Mouse (Mus musculus) MEL (cell line): Measurements from ENCODE around the gene Tnxb. TPM values are rescaled to one million over a fixed set of nuclear protein-coding genes. Genes with fewer than 3 reads are reported as not detected.

ENCODE experiments used
- DNase-seq: peaks from one replicate; pipeline ENCODE4 v3.0.0; 2011; ENCODE audit warnings: low read depth, low spot score
- H3K27ac ChIP-seq: 2 replicates; pipeline ENCODE4 v1.5.1; 2012; ENCODE audit warnings: low read depth, mild to moderate bottlenecking, control low read depth, low read length, moderate library complexity; ENCODE audit not compliant: control insufficient read depth
- H3K27me3 ChIP-seq, 2 experiments: fragments of 150-350 bp in 1 of 2; sonication (generic) in 1 of 2; 2 replicates each; pipeline ENCODE4 v1.6.1; 2012; ENCODE audit warnings: low read length in 2 of 2, mild to moderate bottlenecking in 2 of 2, improper control_type of control experiment in 1 of 2, moderate library complexity in 1 of 2; ENCODE audit not compliant: insufficient read depth in 2 of 2, control insufficient read depth in 1 of 2
- H3K36me3 ChIP-seq, 2 experiments: 2 replicates each; pipeline ENCODE4 v1.6.1; 2012 to 2014; ENCODE audit warnings: low read length in 2 of 2, improper control_type of control experiment in 1 of 2, inconsistent platforms in 1 of 2, mild to moderate bottlenecking in 1 of 2; ENCODE audit not compliant: insufficient read depth in 2 of 2, control insufficient read depth in 1 of 2
- H3K4me1 ChIP-seq, 2 experiments: fragments of 150-350 bp in 1 of 2; sonication (generic) in 1 of 2; 2 replicates each; pipeline ENCODE4 v1.6.1; 2012; ENCODE audit warnings: low read length in 2 of 2, improper control_type of control experiment in 1 of 2, mild to moderate bottlenecking in 1 of 2; ENCODE audit not compliant: insufficient read depth in 2 of 2, control insufficient read depth in 1 of 2
- H3K4me3 ChIP-seq, 2 experiments: fragments of 150-350 bp in 1 of 2; sonication (generic) in 1 of 2; 2 replicates each; pipeline ENCODE4 v1.5.1; 2012; ENCODE audit warnings: low read depth in 2 of 2, low read length in 2 of 2, mild to moderate bottlenecking in 2 of 2, moderate library complexity in 2 of 2, control low read depth in 1 of 2, improper control_type of control experiment in 1 of 2; ENCODE audit not compliant: control insufficient read depth in 1 of 2, insufficient read depth in 1 of 2
- H3K79me2 ChIP-seq: 2 replicates; pipeline ENCODE4 v1.6.1; 2012; ENCODE audit warnings: mild to moderate bottlenecking, low read length, moderate library complexity; ENCODE audit not compliant: control insufficient read depth, poor library complexity, insufficient read depth
- H3K9ac ChIP-seq: 2 replicates; pipeline ENCODE4 v1.6.1; 2012; ENCODE audit warnings: low read depth, mild to moderate bottlenecking, control low read depth, low read length, moderate library complexity; ENCODE audit not compliant: control insufficient read depth, poor library complexity, severe bottlenecking
- H3K9me3 ChIP-seq: fragments of 150-350 bp; sonication (generic); replicated peaks from 2 replicates; pipeline ENCODE4 v1.6.1; 2012; ENCODE audit warnings: mild to moderate bottlenecking, low read length, improper control_type of control experiment, moderate library complexity; ENCODE audit not compliant: insufficient read depth
- BHLHE40 ChIP-seq: IDR thresholded peaks from 2 replicates; pipeline ENCODE4 v1.6.1; 2012; ENCODE audit warnings: low read depth, mild to moderate bottlenecking, inconsistent platforms, low read length, improper control_type of control experiment, borderline replicate concordance
- CHD1 ChIP-seq: IDR thresholded peaks from 2 replicates; pipeline ENCODE4 v1.6.1; 2012; ENCODE audit warnings: low read depth, mild to moderate bottlenecking, inconsistent platforms, low read length, improper control_type of control experiment
- ELF1 ChIP-seq: IDR thresholded peaks from 2 replicates; pipeline ENCODE4 v1.6.1; 2014; ENCODE audit warnings: low read depth, mild to moderate bottlenecking, inconsistent platforms, low read length, improper control_type of control experiment, moderate library complexity
- EP300 ChIP-seq, 2 experiments: IDR thresholded peaks; 2 replicates each; pipeline ENCODE4 v1.6.1; 2011; ENCODE audit warnings: improper control_type of control experiment in 2 of 2, low read length in 2 of 2, low read depth in 1 of 2, mild to moderate bottlenecking in 1 of 2
- GATA1 ChIP-seq: IDR thresholded peaks from 2 replicates; pipeline ENCODE4 v1.6.1; 2011; ENCODE audit warnings: low read depth, low read length, improper control_type of control experiment
- HCFC1 ChIP-seq: IDR thresholded peaks from 2 replicates; pipeline ENCODE4 v1.6.1; 2012; ENCODE audit warnings: low read depth, mild to moderate bottlenecking, inconsistent platforms, low read length, improper control_type of control experiment, moderate library complexity
- JUND ChIP-seq: IDR thresholded peaks from 2 replicates; pipeline ENCODE4 v1.6.1; 2011; ENCODE audit warnings: low read depth, mild to moderate bottlenecking, improper control_type of control experiment, low read length
- KAT2A ChIP-seq: conservative IDR thresholded peaks from 2 replicates; pipeline ENCODE4 v1.6.1; 2012; ENCODE audit warnings: low read depth, low read length, improper control_type of control experiment, inconsistent platforms
- MAX ChIP-seq: IDR thresholded peaks from 2 replicates; pipeline ENCODE4 v1.6.1; 2011; ENCODE audit warnings: low read length, improper control_type of control experiment
- MAZ ChIP-seq: IDR thresholded peaks from 2 replicates; pipeline ENCODE4 v1.6.1; 2012; ENCODE audit warnings: low read depth, mild to moderate bottlenecking, inconsistent platforms, low read length, improper control_type of control experiment
- MEF2A ChIP-seq: IDR thresholded peaks from 2 replicates; pipeline ENCODE4 v1.6.1; 2014; ENCODE audit warnings: low read depth, mild to moderate bottlenecking, inconsistent platforms, low read length, improper control_type of control experiment; ENCODE audit not compliant: poor library complexity, insufficient replicate concordance, severe bottlenecking; ENCODE audit errors: extremely low read depth
- POLR2A ChIP-seq, 2 experiments: IDR thresholded peaks; 2 replicates each; pipeline ENCODE4 v1.6.1; 2011 to 2012; ENCODE audit warnings: low read length in 2 of 2, mild to moderate bottlenecking in 2 of 2, control low read depth in 1 of 2, improper control_type of control experiment in 1 of 2, low read depth in 1 of 2, moderate library complexity in 1 of 2; ENCODE audit not compliant: control insufficient read depth in 1 of 2, insufficient read depth in 1 of 2, poor library complexity in 1 of 2
- POLR2AphosphoS2 ChIP-seq: IDR thresholded peaks from 2 replicates; pipeline ENCODE4 v1.6.1; 2011; ENCODE audit warnings: low read length, improper control_type of control experiment
- POLR2AphosphoS5 ChIP-seq: IDR thresholded peaks from 2 replicates; pipeline ENCODE4 v1.6.1; 2012; ENCODE audit warnings: low read depth, borderline replicate concordance, mild to moderate bottlenecking, inconsistent platforms, low read length, moderate library complexity, mixed read lengths
- RAD21 ChIP-seq: IDR thresholded peaks from 2 replicates; pipeline ENCODE4 v1.6.1; 2011; ENCODE audit warnings: mild to moderate bottlenecking, low read depth, low read length, improper control_type of control experiment
- SMC3 ChIP-seq: IDR thresholded peaks from 2 replicates; pipeline ENCODE4 v1.6.1; 2011; ENCODE audit warnings: low read depth, low read length, improper control_type of control experiment
- USF2 ChIP-seq, 2 experiments: IDR thresholded peaks; 2 replicates each; pipeline ENCODE4 v1.6.1; 2011 to 2012; ENCODE audit warnings: improper control_type of control experiment in 2 of 2, low read length in 2 of 2, borderline replicate concordance in 1 of 2, inconsistent platforms in 1 of 2, low read depth in 1 of 2, mild to moderate bottlenecking in 1 of 2; ENCODE audit not compliant: insufficient read depth in 1 of 2
- ZKSCAN1 ChIP-seq: IDR thresholded peaks from 2 replicates; pipeline ENCODE4 v1.6.1; 2012; ENCODE audit warnings: low read depth, mild to moderate bottlenecking, inconsistent platforms, low read length, improper control_type of control experiment, moderate library complexity
- ZNF384 ChIP-seq: IDR thresholded peaks from 2 replicates; pipeline ENCODE4 v1.6.1; 2012; ENCODE audit warnings: low read depth, mild to moderate bottlenecking, inconsistent platforms, low read length, improper control_type of control experiment
- polyA plus RNA-seq, 2 experiments: library from polyadenylated mRNA; stranded (reverse) in 1 of 2; unstranded in 1 of 2; fragments of >175 nt in 1 of 2; fragments of >200 nt in 1 of 2; gene quantifications; 2 replicates each; pipeline versions ENCODE4 v1.2.1 to v1.2.4; 2012; ENCODE audit warnings: low replicate concordance in 2 of 2, low read depth in 1 of 2; ENCODE audit not compliant: insufficient read length in 2 of 2, insufficient read depth in 1 of 2, missing spikeins in 1 of 2
- total RNA-seq: library from RNA; depleted of rRNA; stranded (reverse); fragments of 300-350 nt; gene quantifications from 2 replicates; pipeline ENCODE4 v1.2.3, GENCODE M21; 2012

Tnxb gene
- total and polyA plus RNA-seq, 3 experiments, result 0.27 to 0.28 TPM; not detected in 1

DNA sequence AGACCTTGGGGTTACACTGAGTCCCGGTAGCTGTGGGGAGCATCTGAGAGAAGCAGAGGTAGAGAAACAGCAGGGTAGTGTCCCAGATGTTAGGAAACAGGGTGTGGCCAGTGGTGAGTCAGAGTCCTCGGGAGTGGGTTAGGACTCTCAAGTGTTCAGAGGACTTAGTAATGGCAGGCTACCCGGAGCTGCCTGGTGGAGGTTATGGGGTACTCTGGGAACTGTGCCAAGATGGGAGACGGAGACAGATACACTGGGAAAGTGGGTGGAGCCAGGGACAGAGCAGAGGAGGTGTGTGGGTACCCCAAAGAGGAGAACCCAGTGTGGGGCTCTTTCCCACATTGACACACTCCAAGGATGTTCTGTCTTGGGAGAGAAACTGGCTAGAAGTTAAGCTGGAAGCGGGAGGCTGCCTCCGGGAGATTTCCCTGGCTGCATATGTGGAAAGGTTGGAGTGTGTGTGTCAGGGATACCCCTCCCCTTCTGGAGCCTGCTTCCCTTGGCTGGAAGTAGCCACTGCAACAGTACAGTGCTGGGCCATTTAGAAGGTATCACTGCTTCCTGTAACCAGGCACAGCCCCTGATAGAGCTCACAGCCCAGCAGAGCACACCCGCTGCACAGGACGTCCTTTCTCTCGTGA is 14.0 kb downstream of the Tnxb start:
- DNase-seq, result peak; percentile 11
- no peak for TF ChIP-seq SMC3
- TF ChIP-seq MAZ, result no peak
- no peak for TF ChIP-seq POLR2AphosphoS5
- no peak for TF ChIP-seq MAX
- no peak for TF ChIP-seq POLR2A (IDR thresholded peaks at IDR 0.05; ENCODE audit: control insufficient read depth in 1 of 2, insufficient read depth in 1 of 2, low read depth in 1 of 2, low read length in 2 of 2, poor library complexity in 1 of 2)
- TF ChIP-seq CHD1, result no peak
- no peak for TF ChIP-seq KAT2A
- no peak for TF ChIP-seq RAD21
- no peak for TF ChIP-seq ELF1
- no peak for TF ChIP-seq ZKSCAN1
- no peak for TF ChIP-seq POLR2AphosphoS2
- TF ChIP-seq MEF2A, result no peak
- no peak for TF ChIP-seq BHLHE40
- TF ChIP-seq HCFC1, result no peak
- no peak for TF ChIP-seq JUND
- no peak for TF ChIP-seq USF2 (IDR thresholded peaks at IDR 0.05; ENCODE audit: borderline replicate concordance in 1 of 2, insufficient read depth in 1 of 2, low read depth in 1 of 2, low read length in 2 of 2)
- no peak for TF ChIP-seq EP300 (IDR thresholded peaks at IDR 0.05; ENCODE audit: low read depth in 1 of 2, low read length in 2 of 2)
- TF ChIP-seq GATA1, result no peak
- no peak for TF ChIP-seq ZNF384
- no peaks in the 10 kb centered on the region for H3K27me3 ChIP-seq
- no peaks in the 10 kb centered on the region for H3K36me3 ChIP-seq
- no peak overlapping the region for H3K9ac ChIP-seq
- H3K27ac ChIP-seq, result no peak overlapping the region
- H3K79me2 ChIP-seq, result no peaks in the 10 kb centered on the region
- H3K4me1 ChIP-seq, result no peaks in the 10 kb centered on the region; a peak in 1 of 4 replicates
- no peak overlapping the region for H3K4me3 ChIP-seq
- H3K9me3 ChIP-seq, result no peaks in the 10 kb centered on the region
